In genomic region chr2:132717537-132717912, GRCm38 (mm10) we compare ENCODE assay signal across 21 mouse cellular contexts. TPM values are rescaled to one million over a fixed set of nuclear protein-coding genes. Genes with fewer than 3 reads are reported as not detected.
DNase-seq lines count a peak whose midpoint lies in the region; TF ChIP-seq lines count a peak whose summit lies in the region.
"Had no signal": no experiment of that assay in that cellular context is flagged by ENCODE, and none has a peak within 500 bp of the region (broad histone marks: within the 10 kb centered on the region; RNA-seq: fewer than 3 reads in every experiment).

No protein-coding gene starts in this region.

- no peak overlapping the region for H3K4me3 ChIP-seq in layer of hippocampus, adult 2 months
- H3K4me3 ChIP-seq: embryonic facial prominence, embryonic 15.5 days; erythroblast, embryonic 14.5 days; forebrain, embryonic 10.5 days; heart, adult 2 months; heart, embryonic 12.5 days; hindbrain, embryonic 10.5 days; intestine, embryonic 15.5 days had no signal

- no peak for TF ChIP-seq CTCF in layer of hippocampus, adult 2 months (conservative IDR thresholded peaks at IDR 0.05)

- DNase-seq in cerebellum, adult 11-12 months: peak; percentile 54
- DNase-seq in cerebellum, postnatal 25 days: no peak
- DNase-seq in cerebellum, adult 9-10 months: peak; percentile 74
- no peak for DNase-seq in cerebellum, postnatal 4 days (ENCODE audit: low spot score in 2 of 2)
- no peak for DNase-seq in layer of hippocampus, adult 2 months (ENCODE audit: low spot score in 2 of 2)
- DNase-seq in layer of hippocampus, adult 11-12 months (ENCODE audit: low spot score): no peak
- peak; percentile 22 to 49 for DNase-seq in right cerebral cortex, postnatal 10 days (ENCODE audit: low spot score in 2 of 2)
- DNase-seq in right cerebral cortex, postnatal 14 days: no peak
- DNase-seq: adrenal gland, adult 8-10 months; adrenal gland, postnatal 36 days; B cell, adult 2 months; embryo, embryonic 11 days; gastrocnemius, postnatal 10 days; heart, adult 2 months had no signal

- H3K27ac ChIP-seq in layer of hippocampus, adult 2 months: peak overlapping the region; percentile 78; the same call in 1 of the 2 replicates
- H3K27ac ChIP-seq: embryonic facial prominence, embryonic 15.5 days; forebrain, embryonic 10.5 days; heart, adult 2 months; hindbrain, embryonic 10.5 days; hindbrain, embryonic 14.5 days; intestine, embryonic 15.5 days had no signal

RNA-seq across cellular contexts. Expression of gene Shld1, which starts 30.8 kb away (rescaled TPM):
- total RNA-seq in layer of hippocampus, adult 2 months (2021): 10 to 100 TPM in 1 of 2 experiments, 1 to 10 TPM in 1; 9.7 to 11.0 TPM

Comparison
In these comparisons a context has a peak if more than half of its experiments do, and no peak if none do; other contexts are left out.
1. DNase-seq: peak in cerebellum, adult 11-12 months (single experiment), cerebellum, adult 9-10 months (single experiment) and right cerebral cortex, postnatal 10 days (2 of 2); none in cerebellum, postnatal 25 days (0 of 2), cerebellum, postnatal 4 days (0 of 2), layer of hippocampus, adult 2 months (0 of 2), layer of hippocampus, adult 11-12 months (single experiment) and right cerebral cortex, postnatal 14 days (single experiment).